Mouse (Mus musculus): ENCODE results near the gene Pitpnm3.

Pitpnm3 gene

DNA sequence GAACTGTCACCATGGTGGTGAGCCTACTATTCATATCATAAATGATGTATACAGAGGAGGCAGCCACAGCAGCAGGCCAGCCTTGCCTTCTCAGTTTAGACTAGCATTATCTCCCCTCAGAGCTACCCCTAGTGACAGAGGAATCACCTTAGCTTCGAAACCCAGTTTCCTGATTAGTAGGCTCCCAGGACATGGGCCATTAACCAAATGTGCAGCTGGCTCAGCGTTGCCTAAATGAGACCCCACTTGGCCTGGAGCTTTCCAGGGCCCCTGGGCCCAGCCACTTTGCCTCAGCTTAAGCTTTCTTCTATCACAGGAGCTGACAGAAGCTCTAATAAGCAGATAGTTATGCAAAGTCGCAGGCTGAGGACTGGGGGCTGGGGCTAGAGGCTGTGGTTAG lies 39.6 kb downstream of the Pitpnm3 start:
- no peak for DNase-seq (ENCODE audit: low spot score)

DNA sequence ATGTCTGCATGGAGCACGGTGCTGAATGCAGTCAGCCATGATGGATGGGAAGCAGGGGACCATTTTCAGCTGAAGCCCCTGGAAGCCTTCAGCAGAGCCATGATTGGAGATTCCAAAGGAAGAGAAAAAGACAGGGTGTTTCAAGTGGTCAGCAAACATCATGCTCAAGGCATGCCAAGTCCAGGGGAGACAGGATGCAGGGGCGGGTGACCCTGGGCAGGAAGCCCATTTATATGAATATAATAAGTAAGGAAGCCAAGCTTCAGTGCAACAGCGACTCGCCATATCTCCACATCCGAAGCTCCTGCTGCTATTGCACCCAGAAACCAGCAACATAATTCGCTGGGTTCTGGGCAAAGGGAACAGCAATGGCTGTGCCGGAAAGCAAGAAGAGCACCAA lies 41.1 kb downstream of the Pitpnm3 start:
- no peak for DNase-seq (ENCODE audit: low spot score)

GRCm38 (mm10) chr11:72092390-72092789 lies 43.2 kb downstream of the Pitpnm3 start:
- DNase-seq (ENCODE audit: low spot score) = no peak

- no peak for DNase-seq (ENCODE audit: low spot score)
These were observed 49.1 kb downstream of the Pitpnm3 start for GRCm38 (mm10) chr11:72086251-72087046.

GRCm38 (mm10) chr11:72084337-72084736 lies 51.2 kb downstream of the Pitpnm3 start:
- no peak for DNase-seq (ENCODE audit: low spot score)

GRCm38 (mm10) chr11:72082601-72083000 lies 53.0 kb downstream of the Pitpnm3 start:
- no peak for DNase-seq (ENCODE audit: low spot score)

DNA sequence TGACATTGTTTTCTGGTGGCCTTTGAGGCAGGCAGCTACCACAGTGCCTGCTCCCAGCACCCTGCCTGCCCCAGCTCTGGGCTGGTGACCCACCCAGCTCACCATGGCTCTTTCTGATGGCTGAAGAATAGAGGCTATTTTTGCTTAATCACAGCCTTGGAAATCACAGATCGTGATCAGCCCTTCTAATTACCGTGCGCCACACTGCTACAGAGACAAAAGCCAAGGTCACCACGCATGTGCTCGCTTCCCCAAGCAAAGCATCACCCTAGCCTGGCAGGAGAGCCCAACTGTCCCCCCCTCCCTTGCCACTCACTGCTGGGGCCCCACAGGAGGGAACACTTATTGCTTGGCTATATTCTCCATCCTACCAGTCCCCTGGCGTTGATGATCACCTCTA lies 55.1 kb downstream of the Pitpnm3 start:
- DNase-seq (ENCODE audit: low spot score) = no peak

DNA sequence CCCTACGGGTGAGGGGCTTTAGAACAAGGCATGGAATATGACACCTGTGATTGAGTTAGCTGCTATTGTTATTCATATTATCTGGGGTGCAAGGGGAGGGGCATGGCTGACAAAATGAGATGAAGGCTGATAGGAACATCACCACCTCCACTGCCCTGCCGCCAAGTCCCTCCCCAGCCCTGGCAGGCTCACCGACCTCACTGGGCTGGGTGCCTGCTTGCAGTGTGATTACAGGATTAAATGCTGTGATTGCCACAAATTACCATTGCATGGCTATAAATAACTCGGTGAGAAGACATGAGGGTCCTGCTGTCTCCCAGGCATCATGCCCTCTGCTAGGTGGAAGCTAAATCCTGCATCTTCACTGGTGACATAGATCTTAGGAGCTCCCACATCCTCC lies 56.9 kb downstream of the Pitpnm3 start:
- no peak for DNase-seq (ENCODE audit: low spot score)

- DNase-seq (ENCODE audit: low spot score) = no peak
These were observed 57.5 kb downstream of the Pitpnm3 start for GRCm38 (mm10) chr11:72078056-72078455.

- no peak for DNase-seq (ENCODE audit: low spot score)
These were observed 61.3 kb downstream of the Pitpnm3 start for GRCm38 (mm10) chr11:72074230-72074629.

DNA sequence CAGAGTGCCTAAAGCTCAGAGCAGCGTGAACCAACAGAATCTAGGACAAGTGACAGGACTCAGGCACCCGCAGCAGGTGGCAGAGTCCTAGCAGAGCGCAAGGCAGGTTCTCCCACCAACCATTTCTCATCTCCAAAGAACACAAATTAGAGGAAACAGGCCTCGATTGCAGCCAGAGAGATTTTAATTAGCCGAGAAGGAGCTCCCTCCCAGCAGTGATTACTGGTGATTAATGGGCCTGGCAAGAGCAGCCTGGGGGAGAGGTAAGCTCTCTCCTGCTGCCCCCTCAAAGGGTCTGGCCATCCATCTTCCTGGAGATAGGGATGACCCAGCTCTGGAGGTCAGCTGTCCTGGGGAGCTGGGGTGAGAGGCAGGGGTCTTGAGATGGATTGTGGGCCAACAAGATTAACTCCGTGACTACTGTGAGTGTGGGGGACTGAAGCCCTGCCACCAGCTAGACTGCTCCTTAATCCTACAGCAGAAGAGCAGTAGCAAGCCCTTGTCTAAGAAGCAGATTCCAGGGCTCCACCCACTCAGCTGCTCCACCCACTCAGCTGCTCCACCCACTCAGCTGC lies 63.2 kb downstream of the Pitpnm3 start:
- no peak for DNase-seq (ENCODE audit: low spot score)

- no peak for DNase-seq (ENCODE audit: low spot score)
These were observed 64.8 kb downstream of the Pitpnm3 start for GRCm38 (mm10) chr11:72070733-72071132.

DNA sequence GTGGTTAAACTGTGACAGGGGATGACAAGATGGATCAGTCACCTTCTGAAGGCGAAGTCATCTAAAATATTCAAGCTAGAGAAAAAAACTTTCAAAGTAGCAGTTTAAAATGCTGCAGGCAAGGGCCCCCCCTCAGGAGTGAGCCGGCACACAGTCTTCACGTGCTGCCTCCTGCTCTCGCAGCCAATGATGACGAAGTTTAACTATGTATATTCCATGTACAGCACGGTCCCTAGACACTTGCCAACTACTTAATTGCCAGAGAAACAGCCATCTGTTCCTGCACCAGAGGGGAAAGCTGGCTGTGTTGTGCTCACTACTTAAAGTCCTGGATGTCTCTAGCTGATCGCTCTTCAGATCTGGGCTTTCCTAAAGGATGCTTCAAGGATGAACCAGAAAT lies 67.6 kb downstream of the Pitpnm3 start:
- DNase-seq (ENCODE audit: low spot score) = no peak

DNA sequence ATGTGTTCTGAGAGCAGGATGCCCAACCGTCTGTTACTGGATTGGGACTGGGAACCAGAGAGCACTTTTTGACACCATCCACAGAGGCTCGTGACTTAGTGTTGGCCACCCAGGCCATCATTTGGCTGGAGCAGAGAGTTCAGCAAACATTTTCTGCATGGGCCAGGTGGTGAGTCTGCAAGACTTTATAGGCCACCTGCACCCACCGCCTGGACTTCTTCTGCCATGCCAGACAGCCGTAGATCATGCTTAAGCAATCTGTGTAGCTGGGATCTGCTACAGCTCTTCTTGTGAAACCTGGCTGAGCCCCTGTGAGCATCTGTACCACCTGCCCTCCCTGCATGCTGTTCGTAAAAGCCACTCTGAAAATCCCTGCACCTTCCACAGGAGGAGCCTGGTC lies 68.3 kb downstream of the Pitpnm3 start:
- no peak for DNase-seq (ENCODE audit: low spot score)

GRCm38 (mm10) chr11:72066330-72066729 lies 69.2 kb downstream of the Pitpnm3 start:
- no peak for DNase-seq (ENCODE audit: low spot score)

DNA sequence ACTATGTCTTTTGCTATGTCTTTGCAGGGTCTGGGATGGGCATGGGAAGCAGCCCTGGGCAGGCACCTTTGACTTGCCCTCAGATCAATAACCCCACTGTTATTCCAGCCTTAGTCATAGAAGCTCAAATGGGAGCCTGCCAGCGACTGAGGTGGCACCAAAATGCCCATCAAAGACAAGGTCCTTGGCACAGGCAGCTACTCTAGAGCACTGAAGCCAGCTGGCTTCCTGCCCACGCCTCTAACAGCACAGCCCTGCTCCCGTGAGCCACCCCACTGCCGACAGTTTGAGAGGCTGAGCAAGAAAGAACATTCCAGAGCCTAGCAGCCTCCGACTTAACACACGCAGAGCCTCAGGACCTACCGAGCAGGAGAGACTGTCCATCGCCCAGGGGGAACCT lies 70.5 kb downstream of the Pitpnm3 start:
- DNase-seq (ENCODE audit: low spot score) = no peak

DNA sequence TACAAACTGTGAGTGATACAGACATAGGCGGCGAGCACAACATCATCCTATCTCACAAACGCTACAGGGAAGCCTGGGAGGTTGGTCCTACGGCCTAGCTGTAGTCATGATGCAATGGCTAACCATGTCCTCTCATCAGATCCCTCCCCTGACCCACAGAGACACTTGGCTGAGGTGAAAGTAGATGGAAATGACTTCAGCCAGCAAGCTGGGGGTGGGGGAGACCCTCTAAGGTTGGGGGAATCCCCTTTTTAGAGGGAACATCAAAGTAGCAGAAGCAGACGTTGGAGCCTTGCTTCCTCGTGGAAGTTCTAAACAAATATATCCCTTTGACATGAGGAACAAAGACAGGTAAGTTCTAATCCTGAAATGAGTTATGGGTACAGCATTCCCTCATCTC lies 71.2 kb downstream of the Pitpnm3 start:
- no peak for DNase-seq (ENCODE audit: low spot score)

- no peak for DNase-seq (ENCODE audit: low spot score)
These were observed 74.4 kb downstream of the Pitpnm3 start for GRCm38 (mm10) chr11:72061093-72061620.

GRCm38 (mm10) chr11:72060416-72060815 lies 75.2 kb downstream of the Pitpnm3 start:
- no peak for DNase-seq (ENCODE audit: low spot score)

GRCm38 (mm10) chr11:72057166-72057565 lies 78.4 kb downstream of the Pitpnm3 start:
- no peak for DNase-seq (ENCODE audit: low spot score)

DNA sequence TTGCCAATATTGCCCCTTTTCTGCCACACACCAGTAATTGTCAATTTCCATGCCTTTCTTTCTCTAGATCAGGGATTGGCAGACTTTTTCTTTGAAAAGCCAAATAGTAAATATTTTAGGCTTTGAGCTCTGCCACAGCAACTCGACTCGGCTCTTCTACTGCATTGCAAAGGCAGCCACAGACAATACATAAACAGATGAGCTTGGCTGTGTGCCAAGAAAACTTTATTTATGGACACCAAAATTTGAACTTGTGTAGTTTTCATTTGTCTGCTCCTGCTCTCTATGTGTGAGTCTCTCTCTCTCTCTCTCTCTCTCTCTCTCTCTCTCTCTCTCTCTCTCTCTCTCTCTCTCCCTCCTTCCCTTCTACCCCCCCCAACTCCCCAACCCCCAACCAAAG lies 80.4 kb downstream of the Pitpnm3 start:
- no peak for DNase-seq (ENCODE audit: low spot score)

GRCm38 (mm10) chr11:72052636-72053035 lies 82.9 kb downstream of the Pitpnm3 start:
- peak; percentile 37 for DNase-seq (ENCODE audit: low spot score)

DNA sequence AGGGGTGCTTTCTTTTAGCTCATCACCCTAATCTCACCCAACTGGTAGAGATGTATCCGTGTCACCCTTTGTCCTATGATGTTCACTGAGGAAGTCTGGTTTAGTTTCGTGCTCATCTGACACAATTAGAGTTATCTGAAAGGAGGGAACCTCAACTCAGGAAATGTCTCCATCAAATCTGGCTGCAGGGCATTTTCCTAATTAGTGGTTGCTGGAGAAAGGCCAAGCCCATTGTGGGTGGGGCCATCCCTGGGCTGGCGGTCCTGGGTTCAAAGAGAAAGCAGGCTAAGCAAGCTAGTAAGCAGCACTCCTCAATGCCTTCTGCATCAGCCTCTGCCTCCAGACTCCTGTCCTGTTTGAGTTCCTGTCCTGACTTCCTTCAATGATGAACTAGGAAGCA lies 83.4 kb downstream of the Pitpnm3 start:
- no peak for DNase-seq (ENCODE audit: low spot score)
